Mouse (Mus musculus) liver, embryonic 14.5 days (tissue): ENCODE data around the gene Runx3. TPM values are rescaled to one million over a fixed set of nuclear protein-coding genes. Genes with fewer than 3 reads are reported as not detected.

ENCODE experiments used
- ATAC-seq: fragments of 200-750 bp; cut with Nextera tagmentation; 2 replicates; pipeline ENCODE4 v1.8.0; 2017; ENCODE audit warnings: moderate number of reproducible peaks, mild to moderate bottlenecking, moderate library complexity; ENCODE audit not compliant: insufficient read depth
- DNase-seq, 3 experiments: peaks; one replicate each; pipeline ENCODE4 v3.0.0-alpha.2; 2012 to 2013; ENCODE audit warnings: low read depth in 3 of 3, low spot score in 3 of 3
- H3K27ac ChIP-seq: fragments of 300-500 bp; sonication (generic); 2 replicates; pipeline ENCODE4 v1.5.1; 2014; ENCODE audit warnings: moderate library complexity, mild to moderate bottlenecking, control low read depth, inconsistent platforms
- H3K27me3 ChIP-seq: fragments of 300-500 bp; sonication (generic); 2 replicates; pipeline ENCODE4 v1.6.1; 2014; ENCODE audit warnings: mild to moderate bottlenecking, low read length, moderate library complexity; ENCODE audit not compliant: control insufficient read depth, insufficient read depth
- H3K36me3 ChIP-seq: fragments of 300-500 bp; sonication (generic); replicated peaks from 2 replicates; pipeline ENCODE4 v1.6.1; 2014; ENCODE audit warnings: low read depth; ENCODE audit not compliant: control insufficient read depth, insufficient read depth
- H3K4me1 ChIP-seq, 2 experiments: fragments of 200-500 bp in 1 of 2; fragments of 300-500 bp in 1 of 2; sonication (generic) in 1 of 2; replicated peaks; 2 replicates each; pipeline ENCODE4 v1.6.1; 2012 to 2014; ENCODE audit warnings: antibody characterized with exemption in 1 of 2, inconsistent platforms in 1 of 2, low read length in 1 of 2; ENCODE audit not compliant: control insufficient read depth in 2 of 2, insufficient read depth in 2 of 2
- H3K4me2 ChIP-seq: fragments of 300-500 bp; sonication (generic); 2 replicates; pipeline ENCODE4 v1.6.1; 2014; ENCODE audit warnings: low read depth, mild to moderate bottlenecking, control low read depth, moderate library complexity
- H3K4me3 ChIP-seq, 2 experiments: fragments of 200-500 bp in 1 of 2; fragments of 300-500 bp in 1 of 2; sonication (generic) in 1 of 2; 2 replicates each; pipeline ENCODE4 v1.5.1; 2012 to 2014; ENCODE audit warnings: low read depth in 2 of 2, low read length in 2 of 2, mild to moderate bottlenecking in 2 of 2, control low read depth in 1 of 2, inconsistent platforms in 1 of 2, moderate library complexity in 1 of 2; ENCODE audit not compliant: insufficient read depth in 1 of 2
- H3K9ac ChIP-seq: fragments of 300-500 bp; sonication (generic); replicated peaks from 2 replicates; pipeline ENCODE4 v1.6.1; 2014; ENCODE audit warnings: mild to moderate bottlenecking, control low read depth, moderate library complexity
- H3K9me3 ChIP-seq: fragments of 300-500 bp; sonication (generic); 2 replicates; pipeline ENCODE4 v1.6.1; 2016; ENCODE audit warnings: low read length, mixed read lengths; ENCODE audit not compliant: control insufficient read depth
- CTCF ChIP-seq: IDR thresholded peaks from 2 replicates; pipeline ENCODE4 v1.5.1; 2016; ENCODE audit warnings: antibody characterized with exemption, low read depth, control low read depth
- EP300 ChIP-seq: IDR thresholded peaks from 2 replicates; pipeline ENCODE4 v1.6.1; 2016; ENCODE audit warnings: antibody characterized with exemption, low read depth
- WGBS: fragments of 180-500 bp; shearing (Covaris S2); extraction: QIAGEN DNeasy Blood & Tissue Kit; methylation state at CpG from one replicate; pipeline ENCODE4 v1.1.7; 2014; ENCODE audit not compliant: insufficient replicate concordance; 5-methylcytosine and 5-hydroxymethylcytosine counted together
- polyA plus RNA-seq, 2 experiments: library from polyadenylated mRNA; depleted of rRNA in 1 of 2; stranded (reverse) in 1 of 2; unstranded in 1 of 2; fragments of >200 nt; fragmentation: Nextera tagmentation in 1 of 2; extraction: Ambion mirVana in 1 of 2; gene quantifications; 2 replicates each; pipeline versions ENCODE4 v1.2.1 to v1.2.3; 2012 to 2014

Runx3 gene
- polyA plus RNA-seq (2012; rRNA removed) = 1.2 and 1.3 TPM in 2 replicates
- 0.99 and 1.00 TPM in 2 replicates for polyA plus RNA-seq (2014; fragmentation: Nextera tagmentation; extraction: Ambion mirVana)

- ATAC-seq = peak; percentile 37; the same call in 1 of the 2 replicates
- Histone ChIP-seq H3K4me3 (no peak within 1 kb of the TSS), H3K4me1 (no peaks in the 10 kb centered on the region), H3K27ac (no peak within 1 kb of the TSS), H3K36me3 (no peaks in the 10 kb centered on the region), H3K9me3 (no peaks in the 10 kb centered on the region), H3K9ac (no peak within 1 kb of the TSS), H3K27me3 (no peaks in the 10 kb centered on the region), H3K4me2 (no peak within 1 kb of the TSS)
- DNase-seq = peak; percentile 22 to 43 (median 22)
- WGBS = 36% methylated on average over 18 of the region's 18 CpGs
- no peak for TF ChIP-seq CTCF
- no peak for TF ChIP-seq EP300
Observed at GRCm38 (mm10) chr4:135120342-135121100, at the start of gene Runx3. Gene Runx3 (plus strand): TSS chr4:135120652.

GRCm38 (mm10) chr4:135072671-135073070 is 47.8 kb upstream of the Runx3 start:
- no peak for ATAC-seq
- TF ChIP-seq EP300 (no peak), CTCF (no peak)
- no peaks in the 10 kb centered on the region for H3K9me3 ChIP-seq
- H3K4me1 ChIP-seq = no peaks in the 10 kb centered on the region
- H3K4me3 ChIP-seq = no peak overlapping the region
- H3K36me3 ChIP-seq = no peaks in the 10 kb centered on the region
- H3K9ac ChIP-seq = no peak overlapping the region
- DNase-seq = no peak
- H3K27ac ChIP-seq = no peak overlapping the region
- WGBS = 43% methylated on average over 6 of the region's 6 CpGs
- H3K27me3 ChIP-seq = no peaks in the 10 kb centered on the region
- no peak overlapping the region for H3K4me2 ChIP-seq

- no peak overlapping the region for H3K4me2 ChIP-seq
- no peaks in the 10 kb centered on the region for H3K27me3 ChIP-seq
- no peak overlapping the region for H3K4me3 ChIP-seq
- no peak for TF ChIP-seq CTCF
- no peak for TF ChIP-seq EP300
- H3K27ac ChIP-seq = no peak overlapping the region
- H3K9ac ChIP-seq = no peak overlapping the region
- H3K4me1 ChIP-seq = no peaks in the 10 kb centered on the region
- H3K9me3 ChIP-seq = no peaks in the 10 kb centered on the region
- no peak for DNase-seq
- WGBS = 40% methylated on average over 10 of the region's 10 CpGs
- no peak for ATAC-seq
- no peaks in the 10 kb centered on the region for H3K36me3 ChIP-seq
Observed at GRCm38 (mm10) chr4:135073523-135073922, 46.9 kb upstream of the Runx3 start.

GRCm38 (mm10) chr4:135074646-135075045 is 45.8 kb upstream of the Runx3 start:
- WGBS = 38% methylated on average over 4 of the region's 4 CpGs
- no peak for ATAC-seq
- H3K9ac ChIP-seq = no peak overlapping the region
- H3K9me3 ChIP-seq = no peaks in the 10 kb centered on the region
- H3K4me3 ChIP-seq = no peak overlapping the region
- no peak overlapping the region for H3K27ac ChIP-seq
- TF ChIP-seq CTCF = no peak
- DNase-seq = no peak
- H3K36me3 ChIP-seq = no peaks in the 10 kb centered on the region
- no peaks in the 10 kb centered on the region for H3K27me3 ChIP-seq
- no peak overlapping the region for H3K4me2 ChIP-seq
- no peaks in the 10 kb centered on the region for H3K4me1 ChIP-seq

- no peaks in the 10 kb centered on the region for H3K4me1 ChIP-seq
- WGBS = 45% methylated on average over 6 of the region's 6 CpGs
Observed at GRCm38 (mm10) chr4:135075360-135075759, 45.1 kb upstream of the Runx3 start.

More at GRCm38 (mm10) chr4:135075360-135075759, 45.1 kb upstream of the Runx3 start:
- H3K9ac ChIP-seq = no peak overlapping the region
- no peak overlapping the region for H3K27ac ChIP-seq
- ATAC-seq (no peak), DNase-seq (no peak)
- TF ChIP-seq CTCF (no peak), EP300 (no peak)
- no peaks in the 10 kb centered on the region for H3K36me3 ChIP-seq
- no peaks in the 10 kb centered on the region for H3K9me3 ChIP-seq
- H3K4me2 ChIP-seq = no peak overlapping the region
- no peaks in the 10 kb centered on the region for H3K27me3 ChIP-seq
- no peak overlapping the region for H3K4me3 ChIP-seq
